Mouse (Mus musculus): ENCODE results near the gene Slc24a2.

Gene Slc24a2

GRCm38 (mm10) chr4:87229960-87230551, at the start of gene Slc24a2:
Gene Slc24a2, minus strand, starts transcription at chr4:87230477.
- DNase-seq = peak; percentile 86

- no peak for DNase-seq
Measured at GRCm38 (mm10) chr4:87274825-87275224, 44.5 kb upstream of the Slc24a2 start.

GRCm38 (mm10) chr4:87274276-87274675, 44.0 kb upstream of the Slc24a2 start:
- DNase-seq = peak; percentile 4

- no peak for DNase-seq
Measured at GRCm38 (mm10) chr4:87273476-87273875, 43.2 kb upstream of the Slc24a2 start.

GRCm38 (mm10) chr4:87229224-87229959, 885 bp downstream of the Slc24a2 start:
- DNase-seq = peak; percentile 61

GRCm38 (mm10) chr4:87221586-87221985, 8.7 kb downstream of the Slc24a2 start:
- DNase-seq = peak; percentile 72

GRCm38 (mm10) chr4:87218196-87218595, 12.1 kb downstream of the Slc24a2 start:
- no peak for DNase-seq

- no peak for DNase-seq
Measured at GRCm38 (mm10) chr4:87211344-87211978, 18.8 kb downstream of the Slc24a2 start.

- no peak for DNase-seq
Measured at GRCm38 (mm10) chr4:87210533-87210932, 19.7 kb downstream of the Slc24a2 start.

GRCm38 (mm10) chr4:87202081-87202480, 28.2 kb downstream of the Slc24a2 start:
- no peak for DNase-seq

GRCm38 (mm10) chr4:87201229-87201628, 29.0 kb downstream of the Slc24a2 start:
- DNase-seq = no peak

- DNase-seq = peak; percentile 24
Measured at GRCm38 (mm10) chr4:87184147-87184930, 45.9 kb downstream of the Slc24a2 start.

GRCm38 (mm10) chr4:87177116-87177515, 53.2 kb downstream of the Slc24a2 start:
- DNase-seq = no peak

GRCm38 (mm10) chr4:87163945-87164344, 66.3 kb downstream of the Slc24a2 start:
- no peak for DNase-seq

- no peak for DNase-seq
Measured at GRCm38 (mm10) chr4:87158053-87158452, 72.2 kb downstream of the Slc24a2 start.

- DNase-seq = no peak
Measured at GRCm38 (mm10) chr4:87151990-87152389, 78.3 kb downstream of the Slc24a2 start.

- no peak for DNase-seq
Measured at GRCm38 (mm10) chr4:87149584-87149983, 80.7 kb downstream of the Slc24a2 start.

GRCm38 (mm10) chr4:87141590-87142365, 88.5 kb downstream of the Slc24a2 start:
- peak; percentile 93 for DNase-seq

GRCm38 (mm10) chr4:87140901-87141300, 89.4 kb downstream of the Slc24a2 start:
- DNase-seq = peak; percentile 76

GRCm38 (mm10) chr4:87132525-87132924, 97.8 kb downstream of the Slc24a2 start:
- no peak for DNase-seq

GRCm38 (mm10) chr4:87126756-87127155, 103.5 kb downstream of the Slc24a2 start:
- DNase-seq = no peak

- DNase-seq = no peak
Measured at GRCm38 (mm10) chr4:87119758-87120157, 110.5 kb downstream of the Slc24a2 start.
